Comparison of ENCODE assay signal across 7 mouse cellular contexts in the genomic region with DNA sequence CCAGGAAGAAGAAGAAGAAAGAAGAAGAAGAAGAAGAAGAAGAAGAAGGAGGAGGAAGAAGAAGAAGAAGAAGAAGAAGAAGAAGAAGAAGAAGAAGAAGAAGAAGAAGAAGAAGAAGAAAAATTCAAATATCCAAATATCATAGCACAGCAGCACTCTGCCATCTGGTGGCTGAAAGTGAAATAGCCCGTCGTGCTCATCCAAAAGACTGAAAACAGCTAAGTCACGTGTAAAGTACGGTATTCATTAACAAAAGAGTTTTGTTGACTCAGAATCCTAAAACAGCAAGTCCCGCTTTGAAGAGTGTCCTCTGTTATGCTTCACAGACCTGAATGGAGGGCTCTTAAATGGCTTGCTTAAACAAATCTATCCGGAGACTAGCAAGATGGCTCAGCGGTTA.
DNase-seq lines count a peak whose midpoint lies in the region.

No protein-coding gene starts in this region.

- peak; percentile 76 for DNase-seq in CD4-positive, CD25-positive, alpha-beta regulatory T cell, adult 2 months (ENCODE audit: low read depth, low spot score)
- DNase-seq in NIH3T3 (ENCODE audit: low read depth): peak; percentile 81
- DNase-seq in embryo, embryonic 11 days: peak; percentile 77
- DNase-seq in heart, postnatal 10 days: peak; percentile 56 to 70
- DNase-seq in layer of hippocampus, adult 11-12 months (ENCODE audit: low spot score): peak; percentile 63
- peak; percentile 19 to 33 for DNase-seq in lung, adult 18-20 months
- DNase-seq in ovary, postnatal 36 days (ENCODE audit: low spot score): peak; percentile 29

- intact Hi-C loops in heart, postnatal 10 days (cut with DNase I): no loop called here

Comparison
In these comparisons a context has a peak if more than half of its experiments do, and no peak if none do; other contexts are left out.
1. Peak in every context shown above with its lines: DNase-seq.
2. DNase-seq: peak in every context shown above with its lines; median percentile 81 in NIH3T3; 77 in embryo, embryonic 11 days; 76 in CD4-positive, CD25-positive, alpha-beta regulatory T cell, adult 2 months; 63 in heart, postnatal 10 days; 63 in layer of hippocampus, adult 11-12 months; 29 in ovary, postnatal 36 days; 26 in lung, adult 18-20 months.